Mouse (Mus musculus) activated CD4-positive, CD25-positive, alpha-beta regulatory T cell, adult 4 months (primary cell): ENCODE results near the gene Rogdi. TPM values are rescaled to one million over a fixed set of nuclear protein-coding genes. Genes with fewer than 3 reads are reported as not detected.

Experiments
- ATAC-seq: one replicate; pipeline ENCODE4 v1.8.0; 2017
- polyA plus RNA-seq, 2 experiments: library from polyadenylated mRNA; unstranded; fragments of 100-300 nt; shearing (Covaris generic); gene quantifications; one replicate each; pipeline ENCODE4 v1.2.1; 2017

Rogdi gene
- polyA plus RNA-seq, 2 experiments from 2014 or later = 18.5 to 23.5 TPM

- no peak for ATAC-seq
These were observed 28.6 kb downstream of the Rogdi start for GRCm38 (mm10) chr16:4984717-4985116.

GRCm38 (mm10) chr16:4979755-4980380 is 33.5 kb downstream of the Rogdi start:
- ATAC-seq = peak; percentile 59

GRCm38 (mm10) chr16:4978275-4979051 is 34.9 kb downstream of the Rogdi start:
- ATAC-seq = no peak

GRCm38 (mm10) chr16:4976180-4976579 is 37.2 kb downstream of the Rogdi start:
- ATAC-seq = no peak

- no peak for ATAC-seq
These were observed 38.8 kb downstream of the Rogdi start for GRCm38 (mm10) chr16:4974521-4974920.

- no peak for ATAC-seq
These were observed 41.7 kb downstream of the Rogdi start for GRCm38 (mm10) chr16:4971626-4972025.

DNA sequence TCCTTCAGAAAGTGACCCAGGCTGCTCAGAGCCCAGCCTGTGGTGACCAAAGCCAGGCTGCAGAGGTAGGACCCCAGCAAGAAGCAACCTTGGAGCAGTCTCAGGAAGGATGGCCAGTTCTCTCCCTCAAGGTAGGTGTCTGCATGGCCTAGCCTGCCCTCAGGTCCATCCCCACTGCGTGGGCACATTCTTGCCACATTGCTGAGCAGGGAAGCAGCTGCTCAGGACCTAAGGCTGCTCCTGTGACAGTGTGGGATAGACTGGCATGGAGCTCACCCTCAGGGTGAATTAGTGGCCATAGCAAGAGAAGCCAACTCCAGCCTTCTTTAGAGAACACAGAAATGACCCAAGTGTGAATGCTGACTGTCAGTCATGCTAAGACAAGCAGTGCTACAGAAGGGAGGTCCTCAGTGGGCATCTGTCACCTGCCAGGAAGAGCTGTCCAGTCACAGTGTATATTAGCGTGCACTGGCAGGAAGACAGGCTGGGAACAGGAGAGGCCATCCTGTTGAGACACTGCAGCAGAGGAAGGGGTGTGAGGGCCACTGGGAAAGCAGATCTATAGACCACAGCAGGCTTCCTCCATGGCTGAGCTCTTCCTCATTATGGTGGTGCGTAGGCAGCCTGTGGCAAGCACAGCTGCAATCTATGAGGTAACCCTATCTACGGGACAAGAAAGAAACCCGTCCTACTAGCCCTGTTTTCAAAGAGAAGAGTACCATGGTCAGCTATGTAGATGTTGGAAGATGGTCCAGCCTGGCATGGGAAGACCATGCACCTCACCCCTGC is 44.1 kb downstream of the Rogdi start:
- no peak for ATAC-seq

DNA sequence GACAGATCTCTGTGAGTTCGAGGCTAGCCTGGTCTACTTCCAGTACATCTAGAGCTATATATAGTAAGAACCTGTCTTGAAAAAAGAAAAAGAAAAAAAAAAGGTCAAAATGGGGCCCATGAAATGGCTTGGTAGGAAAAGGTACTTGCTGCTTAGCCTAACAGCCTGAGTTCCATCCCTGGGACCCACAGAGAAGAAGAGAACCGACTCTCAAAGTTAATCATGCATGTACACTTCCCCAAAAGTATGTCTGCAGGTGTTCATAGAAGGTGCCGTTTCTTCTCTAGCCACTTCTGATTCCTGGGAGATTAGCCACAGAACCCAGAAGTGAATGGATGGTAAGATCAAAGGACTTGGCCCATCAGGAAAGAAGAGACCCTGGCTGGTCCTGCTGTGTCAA is 44.9 kb downstream of the Rogdi start:
- no peak for ATAC-seq

DNA sequence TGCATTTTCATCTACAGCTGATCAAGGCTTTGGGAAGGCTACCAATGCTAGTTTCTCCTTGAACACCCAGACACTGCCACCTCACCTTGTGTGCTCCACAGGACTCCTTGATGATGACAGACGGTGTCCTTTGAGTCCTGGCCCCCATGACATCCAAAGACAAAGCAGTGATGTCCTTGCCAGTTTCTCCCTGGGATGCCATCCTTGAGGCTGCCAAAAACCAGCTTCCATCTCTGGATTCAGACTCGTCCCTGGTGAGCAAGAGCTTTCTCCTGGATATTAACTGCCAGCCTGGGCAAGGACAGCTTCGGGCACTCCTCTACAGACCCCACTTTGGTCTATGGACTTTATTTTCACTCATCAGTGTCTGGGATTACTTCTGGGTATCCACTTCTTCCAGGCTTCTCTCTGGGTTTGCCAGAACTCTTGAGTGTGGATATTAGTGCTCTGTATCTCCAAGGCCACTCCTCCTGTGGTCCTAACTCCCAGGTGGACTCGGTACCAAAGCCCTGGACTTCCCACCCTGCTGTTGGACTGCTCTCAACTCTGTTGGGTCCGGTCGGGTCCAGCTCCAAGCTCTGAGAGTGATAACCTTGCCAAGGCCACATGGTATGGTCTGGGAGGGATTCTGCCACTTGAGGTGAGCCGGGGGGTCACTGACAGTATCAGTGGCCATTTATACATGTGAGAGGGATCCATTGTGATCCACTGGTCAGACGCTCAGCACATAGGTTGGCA is 47.8 kb downstream of the Rogdi start:
- ATAC-seq = no peak

DNA sequence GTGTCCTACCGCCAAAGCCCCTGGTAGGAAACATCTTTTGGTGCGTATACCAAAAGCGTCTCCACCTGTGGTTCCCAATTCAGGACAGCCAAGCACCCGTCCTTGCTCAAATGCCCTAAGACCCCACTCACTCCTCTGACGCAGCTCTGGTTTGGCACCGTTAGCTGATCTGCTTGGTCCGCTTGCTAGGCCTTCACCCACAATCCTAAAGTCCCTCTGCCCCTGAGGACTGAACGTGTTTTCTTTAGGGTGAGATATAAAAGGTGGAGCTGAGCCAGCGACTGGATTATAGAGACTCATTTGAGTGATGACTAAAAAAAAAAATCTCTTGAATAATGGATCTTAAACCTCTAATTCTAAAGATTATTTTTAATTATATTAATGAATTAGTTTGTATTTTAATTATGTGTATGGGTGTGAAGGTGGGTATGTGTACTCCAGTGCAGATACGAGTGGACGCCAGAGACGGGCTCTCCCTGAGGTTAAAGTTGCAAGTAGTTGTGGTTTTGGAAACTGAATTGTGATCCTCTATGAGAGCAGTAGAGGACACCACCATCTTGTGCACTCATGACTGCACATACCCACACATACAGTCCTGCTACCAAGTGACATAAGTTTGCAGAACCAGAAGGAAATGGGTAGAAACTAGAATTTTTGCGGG is 48.5 kb downstream of the Rogdi start:
- peak; percentile 8 for ATAC-seq

GRCm38 (mm10) chr16:4963797-4964709 is 49.3 kb downstream of the Rogdi start, which contains the start of gene Anks3:
TSS of gene Anks3 (minus strand) at chr16:4964205.
- peak; percentile 94 for ATAC-seq

GRCm38 (mm10) chr16:4963346-4963745 is 50.0 kb downstream of the Rogdi start:
- ATAC-seq = no peak

GRCm38 (mm10) chr16:4960260-4960659 is 53.1 kb downstream of the Rogdi start:
- no peak for ATAC-seq

Other genes starting within 250 kb of the Rogdi start
- 10 to 100 TPM; 27.3 to 27.6 TPM for gene Cdip1, start 223.3 kb downstream of the Rogdi start, polyA plus RNA-seq
- gene 4930562C15Rik, start 178.1 kb downstream of the Rogdi start, polyA plus RNA-seq = 1 to 10 TPM in 1 of 2 experiments, under 1 TPM in 1; 0.88 to 1.4 TPM
- gene Ubald1, start 133.2 kb downstream of the Rogdi start, polyA plus RNA-seq = 10 to 100 TPM; 26.7 to 26.8 TPM
- 10 to 100 TPM; 25.9 to 33.6 TPM for gene Mgrn1, start 127.3 kb downstream of the Rogdi start, polyA plus RNA-seq
- 10 to 100 TPM; 86.6 to 90.3 TPM for gene Nudt16l1, start 74.8 kb downstream of the Rogdi start, polyA plus RNA-seq
- 10 to 100 TPM; 29.7 to 31.8 TPM for gene Anks3, start 49.3 kb downstream of the Rogdi start, polyA plus RNA-seq
- not detected for gene Sept12, start 15.7 kb downstream of the Rogdi start, polyA plus RNA-seq
- gene Smim22, start 6.3 kb downstream of the Rogdi start, polyA plus RNA-seq = not detected
- 10 to 100 TPM; 66.1 to 82.5 TPM for gene Glyr1, start 36.3 kb upstream of the Rogdi start, polyA plus RNA-seq
- 10 to 100 TPM; 28.7 to 41.5 TPM for gene Ubn1, start 36.5 kb upstream of the Rogdi start, polyA plus RNA-seq
- under 1 TPM in 1 of 2 experiments, not detected in 1; 0.17 TPM for gene Ppl, start 118.9 kb upstream of the Rogdi start, polyA plus RNA-seq
- gene Sec14l5, start 133.6 kb upstream of the Rogdi start, polyA plus RNA-seq = not detected
- 10 to 100 TPM; 10.5 to 17.3 TPM for gene Nagpa, start 190.5 kb upstream of the Rogdi start, polyA plus RNA-seq
- gene AU021092, start 208.7 kb upstream of the Rogdi start, polyA plus RNA-seq = not detected
- 10 to 100 TPM; 14.6 to 16.9 TPM for gene Alg1, start 220.1 kb upstream of the Rogdi start, polyA plus RNA-seq
- gene Eef2kmt, start 242.4 kb upstream of the Rogdi start, polyA plus RNA-seq = 10 to 100 TPM; 37.1 to 44.0 TPM